ENCODE assay signal across 8 mouse cellular contexts in genomic region chr1:150993162-150994064, GRCm38 (mm10). TPM values are rescaled to one million over a fixed set of nuclear protein-coding genes. Genes with fewer than 3 reads are reported as not detected.
A peak's percentile ranks its signal among the peaks of the same experiment; 100 is the strongest.
DNase-seq lines count a peak whose midpoint lies in the region; ATAC-seq and TF ChIP-seq lines count a peak whose summit lies in the region.

TSS of gene Hmcn1 (minus strand) at chr1:150993435.

- TF ChIP-seq CTCF in stomach, postnatal 0 days (IDR thresholded peaks at IDR 0.05; ENCODE audit: low read depth): peak; percentile 67

- peak within 1 kb of the TSS; percentile 93 for H3K27ac ChIP-seq in forebrain, embryonic 10.5 days
- H3K27ac ChIP-seq in limb, embryonic 12.5 days: peak within 1 kb of the TSS; percentile 95
- 0 out of 2 replicates have a peak within 1 kb of the TSS, but pooled peaks have one; percentile 15 for H3K27ac ChIP-seq in midbrain, embryonic 12.5 days (replicated peaks)
- peak within 1 kb of the TSS; percentile 66 for H3K27ac ChIP-seq in stomach, postnatal 0 days (replicated peaks)

- intact Hi-C loops in heart, postnatal 14 days (cut with DNase I): loop anchor here (2.0 to 5.0 kb wide), 3 partner anchors 15 to 76 kb away; no protein-coding TSS in a partner anchor

- H3K9ac ChIP-seq in limb, embryonic 12.5 days (replicated peaks): peak within 1 kb of the TSS; percentile 91
- H3K9ac ChIP-seq in midbrain, embryonic 12.5 days (replicated peaks): peak within 1 kb of the TSS; percentile 59
- peak within 1 kb of the TSS; percentile 67 for H3K9ac ChIP-seq in stomach, postnatal 0 days (ENCODE audit: low read length)

- no peaks in the 10 kb centered on the region for H3K9me3 ChIP-seq in forebrain, embryonic 10.5 days
- peaks cover 5% of the 10 kb centered on the region; the same call in 1 of the 2 replicates for H3K9me3 ChIP-seq in limb, embryonic 12.5 days
- H3K9me3 ChIP-seq in midbrain, embryonic 12.5 days: no peaks in the 10 kb centered on the region
- H3K9me3 ChIP-seq in stomach, postnatal 0 days (ENCODE audit: control insufficient read depth, low read length): 0 out of 2 replicates have a peak, but pooled peaks cover 3% of the 10 kb centered on the region

- peak within 1 kb of the TSS; percentile 72 for H3K4me3 ChIP-seq in forebrain, embryonic 10.5 days
- H3K4me3 ChIP-seq in limb, embryonic 12.5 days (replicated peaks): peak within 1 kb of the TSS; percentile 74
- H3K4me3 ChIP-seq in midbrain, embryonic 12.5 days: peak within 1 kb of the TSS; percentile 56
- peak within 1 kb of the TSS; percentile 44 for H3K4me3 ChIP-seq in stomach, postnatal 0 days (ENCODE audit: low read depth, low read length)

- WGBS in forebrain, embryonic 10.5 days: under 1% methylated on average over 38 of the region's 38 CpGs
- under 1% methylated on average over 38 of the region's 38 CpGs for WGBS in limb, embryonic 12.5 days
- WGBS in midbrain, embryonic 12.5 days: 1% methylated on average over 38 of the region's 38 CpGs
- WGBS in stomach, postnatal 0 days: under 1% methylated on average over 38 of the region's 38 CpGs

- peak; percentile 59 for DNase-seq in CD4-positive helper T cell, adult 2 months (ENCODE audit: low read depth, low spot score)
- peak; percentile 84 for DNase-seq in R1 (ENCODE audit: low read depth, low spot score)
- DNase-seq in forebrain, embryonic 10.5 days (ENCODE audit: extremely low spot score, low spot score): peak; percentile 82
- DNase-seq in heart, postnatal 14 days: peak; percentile 76 to 80
- DNase-seq in stomach, postnatal 0 days (ENCODE audit: low spot score): peak; percentile 64

- peak; percentile 89 for ATAC-seq in limb, embryonic 12.5 days (ENCODE audit: insufficient number of reproducible peaks, insufficient read depth, low FRiP score, low TSS enrichment, low read depth)
- ATAC-seq in midbrain, embryonic 12.5 days (ENCODE audit: low FRiP score, low read depth): peak; percentile 92
- peak; percentile 89 for ATAC-seq in stomach, postnatal 0 days (ENCODE audit: low FRiP score, low TSS enrichment)
- no peak for ATAC-seq in erythroid progenitor cell, adult 5-6 weeks (replicated peaks; ENCODE audit: low FRiP score, poor library complexity, severe bottlenecking)

- H3K36me3 ChIP-seq in forebrain, embryonic 10.5 days (replicated peaks): no peaks in the 10 kb centered on the region
- 0 out of 2 replicates have a peak, but pooled peaks cover 3% of the 10 kb centered on the region for H3K36me3 ChIP-seq in limb, embryonic 12.5 days
- no peaks in the 10 kb centered on the region for H3K36me3 ChIP-seq in midbrain, embryonic 12.5 days
- H3K36me3 ChIP-seq in stomach, postnatal 0 days (ENCODE audit: control insufficient read depth, insufficient read depth, low read length): no peaks in the 10 kb centered on the region

- H3K4me1 ChIP-seq in forebrain, embryonic 10.5 days: peaks cover 33% of the 10 kb centered on the region
- peaks cover 15% of the 10 kb centered on the region for H3K4me1 ChIP-seq in limb, embryonic 12.5 days (replicated peaks)
- H3K4me1 ChIP-seq in midbrain, embryonic 12.5 days: peaks cover 14% of the 10 kb centered on the region
- H3K4me1 ChIP-seq in stomach, postnatal 0 days (replicated peaks; ENCODE audit: control insufficient read depth, insufficient read depth): no peaks in the 10 kb centered on the region

- H3K4me2 ChIP-seq in limb, embryonic 12.5 days: peak within 1 kb of the TSS; percentile 68
- H3K4me2 ChIP-seq in midbrain, embryonic 12.5 days (replicated peaks): peak within 1 kb of the TSS; percentile 91
- H3K4me2 ChIP-seq in stomach, postnatal 0 days (replicated peaks; ENCODE audit: low read depth): peak within 1 kb of the TSS; percentile 77

- TF ChIP-seq EP300 in stomach, postnatal 0 days (optimal IDR thresholded peaks at IDR 0.05): no peak

- 0 out of 2 replicates have a peak, but pooled peaks cover 3% of the 10 kb centered on the region for H3K27me3 ChIP-seq in forebrain, embryonic 10.5 days (ENCODE audit: poor library complexity, severe bottlenecking)
- no peaks in the 10 kb centered on the region for H3K27me3 ChIP-seq in limb, embryonic 12.5 days
- peaks cover 6% of the 10 kb centered on the region for H3K27me3 ChIP-seq in midbrain, embryonic 12.5 days
- H3K27me3 ChIP-seq in stomach, postnatal 0 days (ENCODE audit: control insufficient read depth, insufficient read depth, low read length): no peaks in the 10 kb centered on the region

RNA-seq across cellular contexts. Expression of gene Hmcn1, which starts in this region (rescaled TPM):
- 9.1 and 10.5 TPM in 2 replicates for polyA plus RNA-seq in forebrain, embryonic 10.5 days (2016; fragmentation: Nextera tagmentation; extraction: Ambion mirVana)
- total RNA-seq in heart, postnatal 14 days (2021): 10 to 100 TPM; 24.6 to 25.6 TPM
- 23.8 and 25.6 TPM in 2 replicates for polyA plus RNA-seq in limb, embryonic 12.5 days (2016; fragmentation: Nextera tagmentation; extraction: Ambion mirVana)
- 4.4 and 6.5 TPM in 2 replicates for polyA plus RNA-seq in midbrain, embryonic 12.5 days (2016; fragmentation: Nextera tagmentation; extraction: Ambion mirVana)
- 7.5 and 8.0 TPM in 2 replicates for polyA plus RNA-seq in stomach, postnatal 0 days (2015; fragmentation: Nextera tagmentation; extraction: Ambion mirVana)
- total RNA-seq in erythroid progenitor cell, adult 5-6 weeks (2015; ENCODE audit: low replicate concordance): not detected in 2 replicates
- total RNA-seq in erythroid progenitor cell, adult 5-6 weeks (2017; ENCODE audit: low replicate concordance): not detected in 2 replicates

Comparison
In these comparisons a context has a peak if more than half of its experiments do, and no peak if none do; other contexts are left out.
1. RNA of gene Hmcn1 (total RNA-seq): 24.6 to 25.6 TPM in heart, postnatal 14 days; not detected in erythroid progenitor cell, adult 5-6 weeks; every median in the first group is over 10 times any median in the second.
2. H3K27ac ChIP-seq: peak in every context shown above with its lines; median percentile 95 in limb, embryonic 12.5 days; 93 in forebrain, embryonic 10.5 days; 66 in stomach, postnatal 0 days; 15 in midbrain, embryonic 12.5 days.
3. Peak in every context shown above with its lines, with median percentiles within 50 percentile points of each other: DNase-seq, H3K4me3 ChIP-seq, H3K4me2 ChIP-seq and H3K9ac ChIP-seq.